ENCODE assay signal across 8 mouse cellular contexts in genomic region chr1:190978001-190978400, GRCm38 (mm10). TPM values are rescaled to one million over a fixed set of nuclear protein-coding genes. Genes with fewer than 3 reads are reported as not detected.
DNase-seq lines count a peak whose midpoint lies in the region; ATAC-seq and TF ChIP-seq lines count a peak whose summit lies in the region.

No protein-coding gene starts in this region.

- WGBS in heart, embryonic 14.5 days = 2% methylated on average over 22 of the region's 22 CpGs
- 0% methylated on average over 20 of the region's 22 CpGs for WGBS in forebrain, embryonic 13.5 days
- WGBS in liver, postnatal 0 days (ENCODE audit: insufficient replicate concordance) = 11% methylated on average over 22 of the region's 22 CpGs

- no peak for ATAC-seq in heart, embryonic 14.5 days (ENCODE audit: insufficient number of reproducible peaks, insufficient read depth, low FRiP score, low read depth)
- ATAC-seq in forebrain, embryonic 13.5 days = peak; percentile 9; the same call in 1 of the 2 replicates
- ATAC-seq in liver, postnatal 0 days = no peak

- peak overlapping the region; percentile 78 for H3K4me3 ChIP-seq in heart, embryonic 14.5 days (ENCODE audit: control insufficient read depth in 1 of 2, insufficient read depth in 1 of 2, low read depth in 1 of 2, low read length in 2 of 2)
- peak overlapping the region; percentile 57 to 71 for H3K4me3 ChIP-seq in ES-E14 (ENCODE audit: insufficient read depth in 1 of 2, low read depth in 1 of 2, low read length in 2 of 2, poor library complexity in 1 of 2, severe bottlenecking in 1 of 2)
- peak overlapping the region; percentile 62 for H3K4me3 ChIP-seq in forebrain, embryonic 13.5 days
- peak overlapping the region; percentile 48 for H3K4me3 ChIP-seq in liver, postnatal 0 days (ENCODE audit: low read depth, low read length)

- TF ChIP-seq EP300 in liver, postnatal 0 days (IDR thresholded peaks at IDR 0.05; ENCODE audit: low read depth) = no peak

- in situ Hi-C loops in ES-E14 (cut with MboI; ENCODE audit: low sequenced_read_pairs in 2 of 2, unreplicated experiment in 2 of 2) = no loop called here

- no peaks in the 10 kb centered on the region for H3K27me3 ChIP-seq in heart, embryonic 14.5 days (ENCODE audit: control insufficient read depth, insufficient read depth, low read length)
- no peaks in the 10 kb centered on the region; the same call in 1 of the 2 replicates for H3K27me3 ChIP-seq in forebrain, embryonic 13.5 days
- peaks cover 39% of the 10 kb centered on the region for H3K27me3 ChIP-seq in liver, postnatal 0 days (ENCODE audit: insufficient read depth, low read length)

- H3K4me1 ChIP-seq in heart, embryonic 14.5 days (ENCODE audit: control insufficient read depth in 2 of 2, insufficient read depth in 2 of 2, low read length in 2 of 2) = peaks cover 19 to 45% of the 10 kb centered on the region in 2 experiments
- no peaks in the 10 kb centered on the region for H3K4me1 ChIP-seq in ES-E14 (ENCODE audit: control insufficient read depth in 2 of 2, insufficient read depth in 2 of 2, low read length in 2 of 2, poor library complexity in 1 of 2)
- peaks cover 41% of the 10 kb centered on the region for H3K4me1 ChIP-seq in forebrain, embryonic 13.5 days
- peaks cover 13% of the 10 kb centered on the region for H3K4me1 ChIP-seq in liver, postnatal 0 days (ENCODE audit: insufficient read depth)

- H3K9me3 ChIP-seq in heart, embryonic 14.5 days (ENCODE audit: control insufficient read depth, low read length) = no peaks in the 10 kb centered on the region
- no peaks in the 10 kb centered on the region for H3K9me3 ChIP-seq in ES-E14 (ENCODE audit: control insufficient read depth, insufficient read depth, low read depth, low read length)
- H3K9me3 ChIP-seq in forebrain, embryonic 13.5 days (replicated peaks) = no peaks in the 10 kb centered on the region
- H3K9me3 ChIP-seq in liver, postnatal 0 days (ENCODE audit: low read length) = no peaks in the 10 kb centered on the region

- H3K4me2 ChIP-seq in heart, embryonic 14.5 days (ENCODE audit: low read length) = peak overlapping the region; percentile 96
- peak overlapping the region; percentile 87 for H3K4me2 ChIP-seq in forebrain, embryonic 13.5 days
- H3K4me2 ChIP-seq in liver, postnatal 0 days (ENCODE audit: low read depth, low read length) = peak overlapping the region; percentile 81

- H3K9ac ChIP-seq in heart, embryonic 14.5 days (ENCODE audit: low read length) = peak overlapping the region; percentile 96
- peak overlapping the region; percentile 54 for H3K9ac ChIP-seq in ES-E14 (ENCODE audit: insufficient read depth, low read depth, low read length, poor library complexity, severe bottlenecking)
- peak overlapping the region; percentile 93 for H3K9ac ChIP-seq in forebrain, embryonic 13.5 days
- H3K9ac ChIP-seq in liver, postnatal 0 days (replicated peaks) = peak overlapping the region; percentile 38

- peak overlapping the region; percentile 88 to 93 for H3K27ac ChIP-seq in heart, embryonic 14.5 days (replicated peaks in 1 of 2; ENCODE audit: control insufficient read depth in 1 of 2, insufficient read depth in 1 of 2, low read depth in 2 of 2, low read length in 2 of 2)
- no peak overlapping the region for H3K27ac ChIP-seq in ES-E14 (ENCODE audit: insufficient read depth, low read depth, low read length, poor library complexity, severe bottlenecking)
- peak overlapping the region; percentile 96 for H3K27ac ChIP-seq in forebrain, embryonic 13.5 days
- H3K27ac ChIP-seq in liver, postnatal 0 days (ENCODE audit: low read depth) = no peak overlapping the region

- no peak for DNase-seq in heart, adult 11 months
- no peak for DNase-seq in ES-E14 (ENCODE audit: low read depth, low spot score)
- DNase-seq in liver, postnatal 0 days = peak; percentile 20
- DNase-seq in adrenal gland, postnatal 4 days (ENCODE audit: low spot score in 2 of 2) = no peak
- DNase-seq in spleen, postnatal 4 days (ENCODE audit: low spot score in 2 of 2) = no peak
- no peak for DNase-seq in frontal cortex, adult 2 months (ENCODE audit: extremely low spot score in 1 of 2, low spot score in 1 of 2)

- peaks cover 30% of the 10 kb centered on the region for H3K36me3 ChIP-seq in heart, embryonic 14.5 days (ENCODE audit: control insufficient read depth, insufficient read depth, low read length)
- no peaks in the 10 kb centered on the region for H3K36me3 ChIP-seq in ES-E14 (ENCODE audit: control insufficient read depth, insufficient read depth, low read length, poor library complexity, severe bottlenecking)
- peaks cover 28% of the 10 kb centered on the region for H3K36me3 ChIP-seq in forebrain, embryonic 13.5 days (ENCODE audit: poor library complexity, severe bottlenecking)
- no peaks in the 10 kb centered on the region for H3K36me3 ChIP-seq in liver, postnatal 0 days (replicated peaks; ENCODE audit: insufficient read depth, low read length)

- TF ChIP-seq CTCF in liver, postnatal 0 days (IDR thresholded peaks at IDR 0.05; ENCODE audit: low read depth) = no peak

TF ChIP-seq in ES-E14, 5 proteins besides CTCF, POLR2A, EP300 and RAD21:
- TF ChIP-seq ZC3H11A (IDR thresholded peaks at IDR 0.05; ENCODE audit: borderline replicate concordance, low read depth, low read length) = no peak
- TF ChIP-seq HCFC1 (IDR thresholded peaks at IDR 0.05; ENCODE audit: borderline replicate concordance, insufficient read depth, low read length) = no peak
- TF ChIP-seq MAFK (IDR thresholded peaks at IDR 0.05; ENCODE audit: insufficient read depth, low read depth, low read length) = no peak
- TF ChIP-seq CHD2 (IDR thresholded peaks at IDR 0.05; ENCODE audit: low read depth, low read length) = no peak
- TF ChIP-seq ZNF384 (IDR thresholded peaks at IDR 0.05; ENCODE audit: low read depth, low read length) = no peak

RNA-seq across cellular contexts. Expression of gene Vash2, which starts 1.1 kb away (rescaled TPM):
- polyA plus RNA-seq in heart, embryonic 14.5 days (2014; fragmentation: Nextera tagmentation; extraction: Ambion mirVana) = 60.7 and 63.4 TPM in 2 replicates
- 2.2 and 2.6 TPM in 2 replicates for total RNA-seq in ES-E14 (2012; rRNA removed)
- polyA plus RNA-seq in forebrain, embryonic 13.5 days (2015; fragmentation: Nextera tagmentation; extraction: Ambion mirVana) = 57.6 and 62.6 TPM in 2 replicates
- 0.27 and 0.31 TPM in 2 replicates for polyA plus RNA-seq in liver, postnatal 0 days (2015; fragmentation: Nextera tagmentation; extraction: Ambion mirVana)
- 1 to 10 TPM; 5.6 to 5.9 TPM for total RNA-seq in adrenal gland, postnatal 4 days (2021)
- 7.0 and 7.7 TPM in 2 replicates for polyA plus RNA-seq in frontal cortex, adult 2 months (2012; rRNA removed)

RNA-seq across cellular contexts. Expression of gene Flvcr1, which starts 48.0 kb away (rescaled TPM):
- 3.5 and 4.0 TPM in 2 replicates for polyA plus RNA-seq in heart, embryonic 14.5 days (2014; fragmentation: Nextera tagmentation; extraction: Ambion mirVana)
- total RNA-seq in ES-E14 (2012; rRNA removed) = 20.5 and 23.5 TPM in 2 replicates
- polyA plus RNA-seq in forebrain, embryonic 13.5 days (2015; fragmentation: Nextera tagmentation; extraction: Ambion mirVana) = 6.4 and 8.0 TPM in 2 replicates
- 2.6 and 3.0 TPM in 2 replicates for polyA plus RNA-seq in liver, postnatal 0 days (2015; fragmentation: Nextera tagmentation; extraction: Ambion mirVana)
- 10 to 100 TPM; 16.7 to 19.6 TPM for total RNA-seq in adrenal gland, postnatal 4 days (2021)
- polyA plus RNA-seq in frontal cortex, adult 2 months (2012; rRNA removed) = 19.5 and 19.8 TPM in 2 replicates

RNA-seq across cellular contexts. Expression of gene Angel2, which starts 53.1 kb away (rescaled TPM):
- 28.6 and 35.4 TPM in 2 replicates for polyA plus RNA-seq in heart, embryonic 14.5 days (2014; fragmentation: Nextera tagmentation; extraction: Ambion mirVana)
- 21.6 and 21.9 TPM in 2 replicates for total RNA-seq in ES-E14 (2012; rRNA removed)
- polyA plus RNA-seq in forebrain, embryonic 13.5 days (2015; fragmentation: Nextera tagmentation; extraction: Ambion mirVana) = 58.8 and 60.2 TPM in 2 replicates
- polyA plus RNA-seq in liver, postnatal 0 days (2015; fragmentation: Nextera tagmentation; extraction: Ambion mirVana) = 13.3 and 15.8 TPM in 2 replicates
- 10 to 100 TPM; 51.9 to 54.6 TPM for total RNA-seq in adrenal gland, postnatal 4 days (2021)
- 56.1 and 59.6 TPM in 2 replicates for polyA plus RNA-seq in frontal cortex, adult 2 months (2012; rRNA removed)

RNA-seq across cellular contexts. Expression of gene Spata45, which starts 58.4 kb away (rescaled TPM):
- not detected in 2 replicates for polyA plus RNA-seq in heart, embryonic 14.5 days (2014; fragmentation: Nextera tagmentation; extraction: Ambion mirVana)
- total RNA-seq in ES-E14 (2012; rRNA removed) = 4.1 and 4.6 TPM in 2 replicates
- polyA plus RNA-seq in forebrain, embryonic 13.5 days (2015; fragmentation: Nextera tagmentation; extraction: Ambion mirVana) = not detected in 2 replicates
- polyA plus RNA-seq in liver, postnatal 0 days (2015; fragmentation: Nextera tagmentation; extraction: Ambion mirVana) = 0.49 TPM in 1 of 2 replicates, not detected in the other
- total RNA-seq in adrenal gland, postnatal 4 days (2021) = not detected
- not detected in 2 replicates for polyA plus RNA-seq in frontal cortex, adult 2 months (2012; rRNA removed)

Comparison
In these comparisons a context has a peak if more than half of its experiments do, and no peak if none do; other contexts are left out.
1. H3K27ac ChIP-seq: peak in heart, embryonic 14.5 days (2 of 2) and forebrain, embryonic 13.5 days (single experiment); none in ES-E14 (single experiment) and liver, postnatal 0 days (single experiment).
2. H3K9ac ChIP-seq: peak in every context shown above with its lines; median percentile 96 in heart, embryonic 14.5 days; 93 in forebrain, embryonic 13.5 days; 54 in ES-E14; 38 in liver, postnatal 0 days.
3. Peak in every context shown above with its lines, with median percentiles within 50 percentile points of each other: H3K4me2 ChIP-seq and H3K4me3 ChIP-seq.